Mouse (Mus musculus) hindbrain, embryonic 12.5 days (tissue): Measurements from ENCODE around the gene Riiad1. TPM values are rescaled to one million over a fixed set of nuclear protein-coding genes. Genes with fewer than 3 reads are reported as not detected.
A peak's percentile ranks its signal among the peaks of the same experiment; 100 is the strongest.

Source experiments
- ATAC-seq: fragments of 200-750 bp; cut with Nextera tagmentation; 2 replicates; pipeline ENCODE4 v1.8.0; 2017; ENCODE audit warnings: moderate TSS enrichment; ENCODE audit not compliant: low FRiP score
- H3K27ac ChIP-seq: fragments of 300-500 bp; sonication (generic); 2 replicates; pipeline ENCODE4 v1.5.1; 2016; ENCODE audit warnings: mild to moderate bottlenecking
- H3K27me3 ChIP-seq: fragments of 300-500 bp; sonication (generic); 2 replicates; pipeline ENCODE4 v1.6.1; 2016; ENCODE audit warnings: mild to moderate bottlenecking
- H3K36me3 ChIP-seq: fragments of 300-500 bp; sonication (generic); 2 replicates; pipeline ENCODE4 v1.6.1; 2016; ENCODE audit warnings: mild to moderate bottlenecking
- H3K4me1 ChIP-seq: fragments of 300-500 bp; sonication (generic); 2 replicates; pipeline ENCODE4 v1.6.1; 2016
- H3K4me2 ChIP-seq: fragments of 300-500 bp; sonication (generic); replicated peaks from 2 replicates; pipeline ENCODE4 v1.6.1; 2016; ENCODE audit warnings: mild to moderate bottlenecking
- H3K4me3 ChIP-seq: fragments of 300-500 bp; sonication (generic); 2 replicates; pipeline ENCODE4 v1.5.1; 2016; ENCODE audit warnings: mild to moderate bottlenecking
- H3K9ac ChIP-seq: fragments of 300-500 bp; sonication (generic); 2 replicates; pipeline ENCODE4 v1.6.1; 2016; ENCODE audit warnings: mild to moderate bottlenecking, moderate library complexity
- H3K9me3 ChIP-seq: fragments of 300-500 bp; sonication (generic); replicated peaks from 2 replicates; pipeline ENCODE4 v1.6.1; 2016; ENCODE audit warnings: mild to moderate bottlenecking
- WGBS: fragments of 180-500 bp; shearing (Covaris S2); methylation state at CpG from one replicate; pipeline ENCODE4 v1.1.7; 2016; 5-methylcytosine and 5-hydroxymethylcytosine counted together
- polyA plus RNA-seq: library from polyadenylated mRNA; unstranded; fragments of >200 nt; fragmentation: Nextera tagmentation; extraction: Ambion mirVana; gene quantifications from 2 replicates; pipeline ENCODE4 v1.2.1, GENCODE M21; 2016

Gene Riiad1
- polyA plus RNA-seq, 1 experiment from 2014 or later = 18.7 TPM

- no peaks in the 10 kb centered on the region for H3K9me3 ChIP-seq
- H3K27ac ChIP-seq = peak within 1 kb of the TSS; percentile 93
- WGBS = 0% methylated on average over 10 of the region's 14 CpGs
- peaks cover 12% of the 10 kb centered on the region; the same call in 1 of the 2 replicates for H3K36me3 ChIP-seq
- peak within 1 kb of the TSS; percentile 67 for H3K4me3 ChIP-seq
- H3K27me3 ChIP-seq = peaks cover 11% of the 10 kb centered on the region; the same call in 1 of the 2 replicates
- peak within 1 kb of the TSS; percentile 82 for H3K4me2 ChIP-seq
- peak; percentile 89 for ATAC-seq
- H3K9ac ChIP-seq = peak within 1 kb of the TSS; percentile 90
- H3K4me1 ChIP-seq = peaks cover 52% of the 10 kb centered on the region
These were observed 2.1 kb downstream of the Riiad1 start, which contains the start of gene Celf3 for GRCm38 (mm10) chr3:94477981-94478422. TSS of gene Celf3 (plus strand) at chr3:94478295.

DNA sequence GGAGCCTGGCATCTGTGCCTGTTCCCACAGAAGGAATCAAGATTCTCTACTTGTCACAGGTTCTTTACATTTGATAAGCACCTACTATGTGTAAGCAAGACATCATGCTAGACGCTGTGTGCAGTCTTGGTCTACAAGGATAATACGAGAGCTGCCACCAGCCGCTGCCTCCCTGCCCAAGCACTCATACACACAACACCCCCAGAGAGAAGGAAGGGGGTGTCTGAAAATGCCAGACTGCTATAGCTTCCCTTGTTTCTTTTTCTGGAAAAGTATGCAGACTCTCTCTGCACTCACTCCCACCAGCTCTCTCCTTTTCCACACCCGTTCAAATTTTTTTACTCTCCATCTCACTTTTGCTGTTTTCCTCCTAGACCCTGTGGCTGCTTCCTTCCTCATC is 2.7 kb downstream of the Riiad1 start:
- Histone ChIP-seq H3K4me1 (peaks cover 52% of the 10 kb centered on the region), H3K27ac (peak overlapping the region; percentile 93), H3K9ac (peak overlapping the region; percentile 57), H3K9me3 (no peaks in the 10 kb centered on the region), H3K36me3 (peaks cover 12% of the 10 kb centered on the region; the same call in 1 of the 2 replicates), H3K27me3 (peaks cover 11% of the 10 kb centered on the region; the same call in 1 of the 2 replicates), H3K4me2 (peak overlapping the region; percentile 82), H3K4me3 (peak overlapping the region; percentile 67)
- WGBS = 39% methylated on average over 4 of the region's 4 CpGs
- ATAC-seq = peak; percentile 3

DNA sequence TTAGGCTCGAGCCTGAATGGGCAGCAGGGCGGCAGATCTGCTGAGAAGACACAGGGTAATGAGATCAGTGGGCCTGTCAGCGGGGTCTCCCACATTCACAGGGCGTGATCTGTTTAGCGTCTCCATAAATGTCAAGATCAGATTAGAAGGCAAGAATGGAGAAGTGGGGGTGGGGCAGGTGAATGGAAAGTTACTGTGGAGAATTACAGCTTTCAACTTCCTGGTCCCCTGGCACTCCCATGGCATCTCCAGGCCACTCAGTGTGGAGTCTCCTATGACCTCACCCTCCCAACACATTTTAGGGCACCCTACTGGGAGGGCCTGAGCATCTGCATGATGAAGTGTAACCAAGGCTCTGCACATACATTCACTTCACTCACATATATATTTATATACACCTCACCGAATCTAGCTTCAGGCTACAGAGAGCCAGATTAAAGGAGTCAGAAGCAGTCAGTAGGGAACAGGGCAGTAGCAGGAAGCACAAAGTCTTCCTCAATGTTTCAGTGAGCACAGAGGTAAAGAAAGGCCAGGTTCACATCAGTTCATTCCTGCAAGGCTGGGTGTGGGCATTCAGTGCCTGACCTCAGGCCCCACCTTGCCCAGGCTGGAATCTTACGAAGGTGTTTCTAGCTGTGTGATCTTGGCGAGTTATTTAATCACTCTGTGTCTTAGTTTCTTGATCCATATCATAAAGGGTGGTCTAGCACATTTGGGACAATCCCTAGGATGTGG is 3.7 kb downstream of the Riiad1 start:
- Histone ChIP-seq H3K4me1 (peaks cover 44% of the 10 kb centered on the region), H3K4me2 (no peak overlapping the region), H3K9me3 (no peaks in the 10 kb centered on the region), H3K27ac (peak overlapping the region; percentile 93; the same call in 1 of the 2 replicates), H3K27me3 (peaks cover 11% of the 10 kb centered on the region; the same call in 1 of the 2 replicates), H3K4me3 (no peak overlapping the region), H3K9ac (no peak overlapping the region), H3K36me3 (peaks cover 10% of the 10 kb centered on the region; the same call in 1 of the 2 replicates)
- WGBS = 64% methylated on average over 8 of the region's 8 CpGs
- no peak for ATAC-seq

GRCm38 (mm10) chr3:94473567-94474232 is 6.4 kb downstream of the Riiad1 start:
- 0 out of 2 replicates have a peak, but pooled peaks cover 1% of the 10 kb centered on the region for H3K27me3 ChIP-seq
- H3K27ac ChIP-seq = no peak overlapping the region
- H3K9me3 ChIP-seq = no peaks in the 10 kb centered on the region
- H3K4me2 ChIP-seq = no peak overlapping the region
- no peaks in the 10 kb centered on the region for H3K36me3 ChIP-seq
- no peak for ATAC-seq
- WGBS = 82% methylated on average over 5 of the region's 5 CpGs
- no peak overlapping the region for H3K9ac ChIP-seq
- H3K4me1 ChIP-seq = peaks cover 29% of the 10 kb centered on the region
- H3K4me3 ChIP-seq = no peak overlapping the region

DNA sequence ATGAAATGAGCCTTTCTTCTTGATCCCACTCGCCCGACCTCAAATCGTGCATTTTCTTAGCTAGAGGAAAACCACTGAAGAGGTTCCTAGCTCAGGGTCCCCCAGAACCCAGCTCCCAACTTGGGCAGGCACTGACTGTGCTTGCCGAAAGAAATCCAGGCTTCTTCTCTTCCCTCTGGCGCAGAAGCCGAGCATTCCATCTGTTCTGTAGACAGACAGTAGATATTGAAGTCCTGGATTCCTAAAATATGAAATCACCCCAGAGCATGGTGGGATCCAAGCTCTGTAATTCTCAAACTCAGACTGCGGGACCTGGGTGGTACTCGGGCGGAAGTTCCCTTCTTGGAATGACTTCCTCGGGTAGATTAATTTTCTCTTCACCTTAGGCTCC is 7.0 kb downstream of the Riiad1 start:
- no peaks in the 10 kb centered on the region for H3K27me3 ChIP-seq
- H3K4me1 ChIP-seq = peaks cover 28% of the 10 kb centered on the region
- H3K9ac ChIP-seq = no peak overlapping the region
- H3K4me2 ChIP-seq = 0 out of 2 replicates have a peak overlapping the region, but pooled peaks have one; percentile 55
- H3K27ac ChIP-seq = no peak overlapping the region
- no peak overlapping the region for H3K4me3 ChIP-seq
- H3K9me3 ChIP-seq = no peaks in the 10 kb centered on the region
- 54% methylated on average over 10 of the region's 10 CpGs for WGBS
- H3K36me3 ChIP-seq = no peaks in the 10 kb centered on the region
- no peak for ATAC-seq

- 10% methylated on average over 28 of the region's 28 CpGs for WGBS
- H3K4me2 ChIP-seq = peak overlapping the region; percentile 55
- peak overlapping the region; percentile 30 for H3K4me3 ChIP-seq
- peaks cover 27% of the 10 kb centered on the region for H3K4me1 ChIP-seq
- peak; percentile 59 for ATAC-seq
- H3K27me3 ChIP-seq = no peaks in the 10 kb centered on the region
- no peaks in the 10 kb centered on the region for H3K36me3 ChIP-seq
- 0 out of 2 replicates have a peak overlapping the region, but pooled peaks have one; percentile 24 for H3K27ac ChIP-seq
- H3K9ac ChIP-seq = no peak overlapping the region
- no peaks in the 10 kb centered on the region for H3K9me3 ChIP-seq
These were observed 7.6 kb downstream of the Riiad1 start for GRCm38 (mm10) chr3:94472447-94473114.

DNA sequence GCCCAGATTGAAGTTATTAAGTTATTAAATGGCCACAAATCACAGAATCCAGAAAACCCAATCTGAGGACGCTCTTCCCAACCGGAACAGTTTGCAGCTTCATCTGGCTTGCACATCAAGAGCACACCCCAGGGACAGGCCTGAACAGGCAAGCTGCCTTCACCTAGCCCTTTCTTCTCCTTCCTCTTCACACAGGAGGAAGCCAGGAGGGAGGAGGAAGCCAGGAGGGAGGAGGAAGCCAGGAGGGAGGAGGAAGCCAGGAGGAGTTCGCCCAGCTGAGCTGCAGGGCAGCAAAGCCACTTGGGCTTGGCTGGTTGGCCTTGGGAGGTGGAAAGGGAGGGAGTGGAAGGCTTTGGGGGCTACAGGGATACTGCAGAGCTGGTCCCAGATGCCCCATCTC is 11.2 kb downstream of the Riiad1 start:
- H3K4me2 ChIP-seq = no peak overlapping the region
- H3K4me1 ChIP-seq = peaks cover 38% of the 10 kb centered on the region
- 49% methylated on average over 3 of the region's 3 CpGs for WGBS
- no peak overlapping the region for H3K9ac ChIP-seq
- no peak for ATAC-seq
- H3K36me3 ChIP-seq = no peaks in the 10 kb centered on the region
- H3K4me3 ChIP-seq = no peak overlapping the region
- no peaks in the 10 kb centered on the region for H3K9me3 ChIP-seq
- H3K27ac ChIP-seq = no peak overlapping the region
- H3K27me3 ChIP-seq = no peaks in the 10 kb centered on the region

DNA sequence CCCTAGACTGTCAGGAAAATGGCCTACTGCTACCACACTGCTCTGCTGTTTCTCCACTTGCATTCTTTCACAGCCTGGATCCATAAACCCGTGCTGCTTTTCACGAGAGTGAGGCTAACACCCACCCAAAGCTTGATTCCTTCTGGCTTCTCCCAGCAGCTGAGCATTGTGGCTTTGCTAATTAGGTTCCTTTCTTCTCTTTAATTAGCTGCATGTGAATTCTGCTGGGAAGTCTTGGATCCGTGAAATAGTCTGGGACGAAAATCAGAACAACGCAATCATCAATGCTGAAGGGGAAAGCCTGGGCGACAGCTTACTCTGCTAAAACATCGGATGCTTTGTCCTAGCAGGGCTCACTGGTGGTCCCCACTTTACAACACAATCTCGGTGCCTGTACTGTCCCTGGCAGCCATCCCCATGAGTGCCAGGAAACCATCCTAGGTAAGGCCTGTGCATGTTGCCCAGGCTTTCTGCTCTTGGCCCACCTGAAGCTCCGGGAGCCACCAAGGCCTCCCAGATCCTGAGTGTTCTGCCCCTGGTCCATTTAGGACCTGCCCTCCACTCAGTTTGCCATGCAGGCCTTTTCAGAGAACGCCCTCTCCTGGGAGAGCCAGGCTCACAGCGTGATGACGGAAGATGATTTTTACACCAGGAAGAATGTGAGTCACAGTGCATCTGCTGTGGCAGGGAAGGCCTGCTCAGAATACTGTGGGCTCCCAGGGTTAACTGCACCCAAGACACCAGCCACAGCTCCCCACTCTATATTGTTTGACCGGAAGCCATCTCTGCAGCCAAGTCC is 14.3 kb downstream of the Riiad1 start:
- no peak overlapping the region for H3K4me2 ChIP-seq

DNA sequence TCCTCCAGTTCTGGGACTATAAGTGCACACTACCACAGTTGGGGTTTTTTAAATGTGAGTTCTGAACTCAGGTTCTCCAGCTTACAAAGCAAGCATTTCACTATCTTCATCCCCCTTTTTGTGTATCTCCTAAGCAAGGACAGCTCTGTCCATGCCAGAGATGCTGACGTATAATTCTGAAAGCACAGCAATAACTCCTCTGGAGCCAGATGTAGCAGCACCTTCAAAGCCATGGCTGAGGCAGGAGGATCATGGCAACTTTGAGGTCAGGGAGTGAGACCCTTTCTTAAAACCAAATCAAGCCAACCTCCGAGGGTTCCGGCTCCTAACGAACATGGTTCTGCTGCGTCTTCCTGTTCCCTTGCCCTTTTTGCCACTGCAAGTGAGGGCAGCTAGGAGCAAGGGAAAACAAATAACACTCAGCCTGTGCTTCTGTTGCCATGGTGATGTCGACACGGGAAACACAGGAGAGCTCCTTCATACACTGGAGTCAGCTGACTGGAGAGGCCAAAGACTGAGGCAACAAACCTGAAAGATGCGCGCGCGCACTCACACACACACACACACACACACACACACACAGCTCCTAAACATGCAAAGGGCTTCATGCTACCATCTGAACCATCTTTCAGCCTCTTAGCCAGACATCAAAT is 16.1 kb downstream of the Riiad1 start:
- Histone ChIP-seq H3K27me3 (no peaks in the 10 kb centered on the region), H3K36me3 (no peaks in the 10 kb centered on the region), H3K4me3 (no peak overlapping the region), H3K27ac (peak overlapping the region; percentile 73), H3K4me1 (peaks cover 33% of the 10 kb centered on the region), H3K9me3 (0 out of 2 replicates have a peak, but pooled peaks cover under 1% of the 10 kb centered on the region), H3K9ac (peak overlapping the region; percentile 8; the same call in 1 of the 2 replicates), H3K4me2 (0 out of 2 replicates have a peak overlapping the region, but pooled peaks have one; percentile 13)
- peak; percentile 88 for ATAC-seq
- WGBS = 40% methylated on average over 11 of the region's 11 CpGs

More for the DNA sequence above, 14.3 kb downstream of the Riiad1 start:
- Histone ChIP-seq H3K9me3 (no peaks in the 10 kb centered on the region), H3K4me3 (no peak overlapping the region), H3K27me3 (no peaks in the 10 kb centered on the region), H3K9ac (no peak overlapping the region), H3K27ac (peak overlapping the region; percentile 86), H3K4me1 (peaks cover 34% of the 10 kb centered on the region), H3K36me3 (no peaks in the 10 kb centered on the region)
- peak; percentile 53 for ATAC-seq
- WGBS = 51% methylated on average over 13 of the region's 13 CpGs

DNA sequence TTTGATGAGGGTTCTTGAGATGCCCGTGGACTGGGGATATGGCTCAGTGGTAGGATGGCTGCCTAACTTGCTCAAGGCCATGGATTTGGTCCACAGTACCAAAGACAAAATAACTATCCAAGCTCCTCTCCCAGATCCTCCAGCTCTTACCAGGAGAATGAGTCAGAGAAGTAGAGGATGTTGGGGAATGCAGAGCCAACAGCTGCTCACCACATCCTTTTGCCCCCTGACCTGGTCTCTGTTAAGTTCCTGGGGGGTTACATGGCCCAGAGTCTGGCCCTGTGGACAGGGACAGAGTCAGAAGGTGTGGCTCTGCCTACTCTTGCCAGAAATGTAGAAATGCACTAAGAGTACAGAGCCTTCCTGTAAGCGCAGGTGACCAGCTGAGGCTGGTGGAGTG is 20.3 kb downstream of the Riiad1 start:
- H3K9ac ChIP-seq = no peak overlapping the region
- ATAC-seq = no peak
- no peak overlapping the region for H3K4me3 ChIP-seq
- H3K27ac ChIP-seq = no peak overlapping the region
- H3K36me3 ChIP-seq = no peaks in the 10 kb centered on the region
- H3K9me3 ChIP-seq = 0 out of 2 replicates have a peak, but pooled peaks cover 4% of the 10 kb centered on the region
- 95% methylated on average over 2 of the region's 2 CpGs for WGBS
- H3K4me1 ChIP-seq = peaks cover 15% of the 10 kb centered on the region
- H3K4me2 ChIP-seq = no peak overlapping the region
- peaks cover 3% of the 10 kb centered on the region; the same call in 1 of the 2 replicates for H3K27me3 ChIP-seq

DNA sequence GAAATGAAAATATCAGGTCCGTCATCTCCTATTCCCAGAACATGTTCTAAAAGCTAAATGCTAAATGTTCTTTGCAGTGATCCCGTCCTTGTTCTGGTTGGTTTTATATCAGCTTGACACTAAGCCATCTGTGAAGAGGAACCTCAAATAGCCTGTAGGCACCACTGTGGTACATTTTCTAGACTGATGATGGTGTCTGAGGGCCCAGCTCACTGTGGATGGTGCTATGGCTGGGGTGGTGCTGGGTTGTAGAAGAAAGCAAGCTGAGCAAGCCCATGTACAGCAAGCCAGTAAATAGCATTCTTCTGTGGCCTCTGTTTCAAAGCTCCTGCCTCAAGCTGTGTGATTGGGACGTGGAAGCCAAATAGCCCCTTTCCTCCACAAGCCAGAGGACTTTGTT is 23.1 kb downstream of the Riiad1 start:
- Histone ChIP-seq H3K4me1 (no peaks in the 10 kb centered on the region; the same call in 1 of the 2 replicates), H3K9me3 (0 out of 2 replicates have a peak, but pooled peaks cover 4% of the 10 kb centered on the region), H3K4me3 (no peak overlapping the region), H3K27me3 (peaks cover 3% of the 10 kb centered on the region; the same call in 1 of the 2 replicates), H3K27ac (no peak overlapping the region), H3K9ac (no peak overlapping the region), H3K4me2 (peak overlapping the region; percentile 51; the same call in 1 of the 2 replicates), H3K36me3 (no peaks in the 10 kb centered on the region)
- 82% methylated on average over 3 of the region's 3 CpGs for WGBS
- ATAC-seq = no peak
